Mouse (Mus musculus) brain, embryonic 14.5 days (tissue): Measurements from ENCODE around the gene Tbxa2r.

Source experiments
- CTCF ChIP-seq: fragments of 200-500 bp; IDR thresholded peaks from 2 replicates; pipeline ENCODE4 v1.5.1; 2012; ENCODE audit warnings: inconsistent platforms, mild to moderate bottlenecking, moderate library complexity, borderline replicate concordance; ENCODE audit not compliant: insufficient read depth, insufficient read length; ENCODE audit errors: extremely low read depth
- POLR2A ChIP-seq: fragments of 200-500 bp; IDR thresholded peaks from 2 replicates; pipeline ENCODE4 v1.6.1; 2012; ENCODE audit warnings: mild to moderate bottlenecking, inconsistent platforms, borderline replicate concordance; ENCODE audit not compliant: poor library complexity, insufficient read depth, insufficient read length, severe bottlenecking; ENCODE audit errors: extremely low read depth

DNA sequence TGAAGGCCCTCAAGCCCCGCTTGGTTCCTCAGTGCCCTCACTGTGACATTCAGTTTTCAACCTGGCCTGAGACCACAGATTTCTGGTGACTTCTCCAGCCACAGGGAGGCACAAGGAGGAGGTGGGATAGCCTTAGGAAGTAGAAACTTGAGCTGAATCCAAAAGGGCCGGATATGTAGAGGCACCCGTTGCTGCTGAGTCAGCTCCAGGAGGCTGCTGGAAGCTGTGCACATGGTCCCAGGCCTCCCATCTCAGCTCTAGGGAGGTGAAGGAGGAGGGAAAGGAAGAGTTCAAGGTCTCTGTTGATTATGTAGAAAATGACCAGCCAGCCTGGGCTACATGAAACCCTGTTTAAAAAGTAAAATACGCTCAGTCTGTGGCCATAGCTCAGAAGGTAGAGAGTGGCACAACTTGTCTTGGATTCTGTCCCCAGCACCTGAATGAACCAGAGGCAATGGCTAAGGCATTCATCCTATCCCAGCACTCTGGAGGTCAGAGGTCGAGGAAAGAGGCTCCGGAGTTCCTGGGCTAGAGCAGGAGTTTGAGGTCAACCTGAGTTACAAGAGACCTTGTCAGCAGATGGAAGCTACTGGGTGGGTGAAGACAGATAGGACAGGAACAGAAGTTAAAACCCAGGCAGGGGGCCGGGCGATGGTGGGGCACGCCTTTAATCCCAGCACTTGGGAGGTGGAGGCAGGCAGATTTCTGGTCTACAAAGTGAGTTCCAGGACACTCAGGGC, 26.4 kb downstream of the Tbxa2r start:
- TF ChIP-seq CTCF (no peak), POLR2A (no peak)
